Mouse (Mus musculus) spleen, adult 12 weeks (tissue): Measurements from ENCODE around the gene Tjp3.
A peak's percentile ranks its signal among the peaks of the same experiment; 100 is the strongest.

Experiments used
- DNase-seq: peaks from one replicate; pipeline ENCODE4 v3.0.0; 2022; ENCODE audit warnings: low spot score

Tjp3 gene

GRCm38 (mm10) chr10:81266211-81267105, 24.9 kb downstream of the Tjp3 start, which contains the start of the genes Mrpl54 and Apba3:
Gene Mrpl54 (minus strand): TSS chr10:81266934.
Gene Apba3 (plus strand): TSS chr10:81266960.
- DNase-seq: peak; percentile 96

- DNase-seq: no peak
These were observed 25.8 kb downstream of the Tjp3 start for GRCm38 (mm10) chr10:81265540-81265939.

GRCm38 (mm10) chr10:81261025-81261424, 30.4 kb downstream of the Tjp3 start:
- DNase-seq: no peak

GRCm38 (mm10) chr10:81259225-81259884, 32.0 kb downstream of the Tjp3 start:
- DNase-seq: no peak

- DNase-seq: no peak
These were observed 34.0 kb downstream of the Tjp3 start for GRCm38 (mm10) chr10:81257158-81258039.

GRCm38 (mm10) chr10:81254886-81255285, 36.5 kb downstream of the Tjp3 start:
- DNase-seq: no peak

GRCm38 (mm10) chr10:81252424-81253419, 38.7 kb downstream of the Tjp3 start, which contains the start of gene Matk:
Gene Matk (plus strand): TSS chr10:81252935.
- DNase-seq: peak; percentile 26

- no peak for DNase-seq
These were observed 41.9 kb downstream of the Tjp3 start for GRCm38 (mm10) chr10:81249442-81249841.

GRCm38 (mm10) chr10:81247804-81248203, 43.6 kb downstream of the Tjp3 start:
- no peak for DNase-seq

- DNase-seq: no peak
These were observed 46.2 kb downstream of the Tjp3 start for GRCm38 (mm10) chr10:81245166-81245565.

- DNase-seq: peak; percentile 70
These were observed 46.8 kb downstream of the Tjp3 start for GRCm38 (mm10) chr10:81244595-81244994.

- no peak for DNase-seq
These were observed 47.2 kb downstream of the Tjp3 start for GRCm38 (mm10) chr10:81244146-81244545.

- no peak for DNase-seq
These were observed 49.4 kb downstream of the Tjp3 start for GRCm38 (mm10) chr10:81242021-81242420.

GRCm38 (mm10) chr10:81240876-81241275, 50.5 kb downstream of the Tjp3 start:
- no peak for DNase-seq

- DNase-seq: no peak
These were observed 52.8 kb downstream of the Tjp3 start for GRCm38 (mm10) chr10:81238618-81239017.

GRCm38 (mm10) chr10:81236471-81237268, 54.7 kb downstream of the Tjp3 start:
- DNase-seq: no peak

GRCm38 (mm10) chr10:81234206-81234605, 57.2 kb downstream of the Tjp3 start:
- no peak for DNase-seq

GRCm38 (mm10) chr10:81233226-81233585, 58.2 kb downstream of the Tjp3 start:
- no peak for DNase-seq

GRCm38 (mm10) chr10:81232580-81233225, 58.7 kb downstream of the Tjp3 start, which contains the start of gene Zfr2:
Gene Zfr2 (plus strand): TSS chr10:81233155.
- DNase-seq: peak; percentile 77
